Mouse (Mus musculus): Measurements from ENCODE around the gene Lamb2.

Gene Lamb2

DNA sequence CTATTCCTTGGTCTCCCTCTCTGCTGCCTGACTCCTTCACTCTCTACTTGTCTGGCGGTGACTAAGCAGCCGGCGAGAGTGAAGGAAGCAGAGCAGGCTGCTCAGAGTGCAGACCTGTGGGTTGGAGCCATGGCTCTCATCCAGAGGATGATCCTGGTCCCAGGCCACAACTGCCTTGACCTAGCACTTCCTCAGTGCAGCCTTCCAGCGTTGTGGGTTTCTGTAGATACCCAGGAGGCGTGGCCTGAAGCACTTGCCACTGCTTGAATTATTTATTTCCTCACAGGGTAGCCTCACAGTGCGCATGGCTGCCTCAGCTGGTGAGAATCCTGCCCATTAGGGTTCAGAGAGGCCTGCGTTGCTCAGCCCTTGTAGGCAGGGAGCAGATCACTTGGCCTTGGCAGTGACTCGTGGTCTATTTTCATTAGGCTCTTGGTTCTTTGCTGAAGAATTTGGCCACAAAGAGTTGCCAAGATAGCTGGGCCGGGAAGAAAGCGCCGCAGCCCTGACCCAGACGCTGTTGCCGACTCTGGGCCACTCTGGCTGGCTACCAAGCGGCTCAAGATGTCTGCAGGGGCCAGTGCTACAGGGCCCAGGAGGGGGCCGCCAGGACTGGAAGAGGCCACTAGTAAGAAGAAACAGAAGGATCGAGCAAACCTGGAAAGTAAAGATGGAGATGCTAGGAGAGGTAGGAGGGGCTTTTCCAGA lies 12.7 kb downstream of the Lamb2 start:
- DNase-seq = no peak

GRCm38 (mm10) chr9:108493246-108493645 lies 13.7 kb downstream of the Lamb2 start:
- DNase-seq = no peak

DNA sequence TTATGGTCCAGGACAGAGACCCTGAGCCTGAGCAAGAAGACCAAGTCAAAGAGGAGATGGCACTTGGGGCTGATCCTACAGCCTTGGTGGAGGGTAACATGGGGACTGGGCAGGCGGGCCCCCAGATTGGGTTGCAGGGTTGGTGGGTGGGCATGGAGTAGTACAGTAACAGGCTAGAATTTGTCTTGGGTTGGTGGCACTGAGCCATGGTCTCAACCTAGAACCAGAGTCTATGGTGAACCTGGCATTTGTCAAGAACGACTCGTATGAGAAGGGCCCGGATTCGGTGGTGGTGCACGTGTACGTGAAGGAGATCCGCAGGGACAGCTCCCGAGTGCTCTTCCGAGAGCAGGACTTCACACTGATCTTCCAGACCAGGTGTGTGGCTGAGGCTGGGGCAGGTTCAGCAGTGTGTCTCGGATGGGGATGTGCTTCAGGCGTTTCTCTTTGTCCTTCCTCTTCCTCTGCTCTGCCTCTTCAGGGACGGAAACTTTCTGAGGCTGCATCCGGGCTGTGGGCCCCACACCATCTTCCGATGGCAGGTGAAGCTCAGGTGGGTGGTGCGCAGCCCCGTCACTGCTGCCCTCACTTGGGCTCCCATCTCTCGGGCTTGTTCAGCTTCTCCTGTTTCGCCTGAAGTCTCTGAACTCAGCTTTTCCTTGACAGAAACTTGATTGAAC lies 14.8 kb downstream of the Lamb2 start:
- DNase-seq = no peak

- no peak for DNase-seq
These were observed 15.4 kb downstream of the Lamb2 start for GRCm38 (mm10) chr9:108494905-108495304.

DNA sequence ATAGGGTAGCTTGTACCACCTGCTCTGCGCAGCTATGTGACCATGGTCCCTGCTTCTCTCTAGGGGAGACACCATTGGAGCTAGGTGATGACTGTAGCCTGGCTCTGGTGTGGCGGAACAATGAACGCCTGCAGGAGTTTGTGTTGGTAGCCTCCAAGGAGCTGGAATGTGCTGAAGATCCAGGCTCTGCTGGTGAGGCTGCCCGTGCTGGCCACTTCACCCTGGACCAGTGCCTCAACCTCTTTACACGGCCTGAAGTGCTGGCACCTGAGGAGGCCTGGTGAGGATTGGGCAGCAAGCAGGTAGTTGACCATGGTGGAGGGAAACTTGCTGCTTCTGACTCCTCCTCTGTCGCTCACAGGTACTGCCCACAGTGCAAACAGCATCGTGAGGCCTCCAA lies 19.7 kb downstream of the Lamb2 start:
- DNase-seq = no peak

GRCm38 (mm10) chr9:108499943-108500342 lies 20.4 kb downstream of the Lamb2 start:
- DNase-seq = no peak

DNA sequence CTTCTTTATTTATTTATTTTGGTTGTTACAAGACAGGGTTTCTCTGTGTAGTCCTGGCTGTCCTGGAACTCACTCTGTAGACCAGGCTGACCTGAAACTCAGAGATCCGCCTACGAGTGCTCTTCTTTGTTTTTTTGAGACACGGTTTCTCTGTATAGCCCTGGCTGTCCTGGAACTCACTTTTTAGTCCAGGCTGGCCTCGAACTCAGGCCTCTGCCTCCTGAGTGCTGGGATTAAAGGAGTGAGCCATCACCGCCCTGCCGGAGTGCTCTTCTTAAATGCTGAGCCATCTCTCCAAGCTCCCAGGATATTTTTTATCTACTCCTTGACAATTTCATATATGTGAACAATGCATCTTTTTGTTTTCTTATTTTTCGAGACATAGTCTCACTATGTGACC lies 27.4 kb downstream of the Lamb2 start:
- DNase-seq = no peak

GRCm38 (mm10) chr9:108507619-108508434 lies 28.3 kb downstream of the Lamb2 start, which contains the start of gene Qars:
Gene Qars (plus strand): TSS chr9:108507706.
- DNase-seq = peak; percentile 95

GRCm38 (mm10) chr9:108508776-108509175 lies 29.2 kb downstream of the Lamb2 start:
- no peak for DNase-seq

- DNase-seq = peak; percentile 97
These were observed 37.1 kb downstream of the Lamb2 start, which contains the start of gene Qrich1 for GRCm38 (mm10) chr9:108516380-108517251. Gene Qrich1 (plus strand): TSS chr9:108516806.

GRCm38 (mm10) chr9:108517253-108517930 lies 37.9 kb downstream of the Lamb2 start:
- peak; percentile 92 for DNase-seq

GRCm38 (mm10) chr9:108517931-108518332 lies 38.4 kb downstream of the Lamb2 start:
- DNase-seq = no peak

DNA sequence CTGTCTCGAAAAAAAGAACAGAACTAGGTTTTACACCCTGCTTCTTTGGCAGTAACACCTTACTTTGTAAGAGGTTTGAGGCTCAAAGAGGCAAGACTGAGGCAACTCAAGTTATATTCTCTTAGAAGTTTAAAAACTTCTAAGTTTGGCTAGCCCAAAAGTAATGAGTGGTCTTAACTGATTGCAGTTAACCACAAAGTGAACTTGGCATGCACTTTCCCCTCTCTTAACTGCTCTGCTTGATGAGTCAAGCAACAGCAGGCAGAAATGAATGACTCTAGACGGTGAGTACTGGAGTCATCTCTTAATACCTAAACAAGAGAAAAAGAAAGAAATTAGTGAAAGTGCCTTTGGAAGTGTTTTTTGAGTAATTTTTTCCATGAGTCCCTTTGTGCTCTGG lies 42.1 kb downstream of the Lamb2 start:
- no peak for DNase-seq

- DNase-seq = no peak
These were observed 43.8 kb downstream of the Lamb2 start for GRCm38 (mm10) chr9:108523341-108523740.

DNA sequence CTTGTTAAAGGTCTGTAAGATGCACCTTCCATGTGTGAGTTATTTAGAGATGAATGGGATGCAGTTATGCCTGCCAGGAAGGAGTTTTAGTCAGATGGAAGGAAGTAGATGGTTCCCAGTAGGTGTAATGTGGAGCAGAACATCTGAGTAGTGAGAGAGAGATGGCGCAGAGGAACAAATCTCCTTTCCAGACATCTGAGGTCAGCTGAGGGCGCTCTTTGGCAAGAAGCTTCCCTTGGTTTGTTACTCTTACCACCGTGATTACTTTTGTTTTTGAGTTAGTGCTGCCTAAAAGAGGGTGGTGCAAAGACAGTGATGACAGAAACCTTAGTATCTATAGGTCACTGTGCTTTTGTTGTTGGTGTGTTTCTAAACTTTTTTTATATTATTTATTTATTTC lies 45.9 kb downstream of the Lamb2 start:
- DNase-seq = no peak

GRCm38 (mm10) chr9:108530954-108531353 lies 51.4 kb downstream of the Lamb2 start:
- DNase-seq = no peak

- DNase-seq = no peak
These were observed 52.0 kb downstream of the Lamb2 start for GRCm38 (mm10) chr9:108531496-108531895.
